Mouse (Mus musculus): ENCODE measurements around the gene Gpr137.
"Not testable (repeated sequence)": the region's sequence is repeated elsewhere in the genome, so short reads cannot be mapped to it uniquely, and the experiment has no call there.

Gene Gpr137

GRCm38 (mm10) chr19:6903031-6903430 lies 39.2 kb downstream of the Gpr137 start:
- no peak for DNase-seq

- no peak for DNase-seq
These were observed 42.6 kb downstream of the Gpr137 start for GRCm38 (mm10) chr19:6899641-6900040.

- DNase-seq, result not testable (repeated sequence)
These were observed 46.5 kb downstream of the Gpr137 start for GRCm38 (mm10) chr19:6895608-6896305.

- DNase-seq, result no peak
These were observed 48.4 kb downstream of the Gpr137 start for GRCm38 (mm10) chr19:6893731-6894451.

GRCm38 (mm10) chr19:6892512-6892911 lies 49.8 kb downstream of the Gpr137 start:
- DNase-seq, result no peak
